Mouse (Mus musculus) CH12.LX (cell line): ENCODE measurements around the gene AC141477.1. TPM values are rescaled to one million over a fixed set of nuclear protein-coding genes. Genes with fewer than 3 reads are reported as not detected.

ENCODE experiments used
- DNase-seq: peaks from one replicate; pipeline ENCODE4 v3.0.0-alpha.2; 2013; ENCODE audit errors: extremely low read depth
- H3K27ac ChIP-seq: 2 replicates; pipeline ENCODE4 v1.5.1; 2012; ENCODE audit warnings: low read depth, mild to moderate bottlenecking, control low read depth, moderate library complexity; ENCODE audit not compliant: insufficient read depth
- H3K27me3 ChIP-seq: replicated peaks from 2 replicates; pipeline ENCODE3; 2012; ENCODE audit warnings: inconsistent platforms
- H3K36me3 ChIP-seq, 2 experiments: replicated peaks in 1 of 2; 2 replicates each; pipeline versions ENCODE3 to v1.6.1; 2012; ENCODE audit warnings: inconsistent platforms in 1 of 2, low read length in 1 of 2, mild to moderate bottlenecking in 1 of 2, mixed read lengths in 1 of 2, moderate library complexity in 1 of 2; ENCODE audit not compliant: control insufficient read depth in 1 of 2, insufficient read depth in 1 of 2
- H3K4me1 ChIP-seq, 2 experiments: 2 replicates each; pipeline ENCODE4 v1.6.1; 2012; ENCODE audit warnings: inconsistent platforms in 1 of 2, moderate library complexity in 1 of 2; ENCODE audit not compliant: insufficient read depth in 2 of 2, control insufficient read depth in 1 of 2
- H3K4me2 ChIP-seq: 2 replicates; pipeline ENCODE4 v1.6.1; 2012; ENCODE audit warnings: low read depth, mild to moderate bottlenecking, control low read depth; ENCODE audit not compliant: poor library complexity, insufficient read depth, severe bottlenecking
- H3K4me3 ChIP-seq, 3 experiments: fragments of 150-350 bp in 1 of 3; sonication (generic) in 1 of 3; replicated peaks in 1 of 3; 2 replicates each; pipeline versions ENCODE3 to v1.5.1; 2011 to 2012; ENCODE audit warnings: low read depth in 2 of 3, low read length in 2 of 3, mild to moderate bottlenecking in 2 of 3, moderate library complexity in 2 of 3, control low read depth in 1 of 3, improper control_type of control experiment in 1 of 3, inconsistent platforms in 1 of 3, mixed read lengths in 1 of 3; ENCODE audit not compliant: poor library complexity in 1 of 3
- H3K79me2 ChIP-seq: replicated peaks from 2 replicates; pipeline ENCODE4 v1.6.1; 2012; ENCODE audit warnings: mild to moderate bottlenecking, moderate library complexity; ENCODE audit not compliant: control insufficient read depth, poor library complexity, insufficient read depth, severe bottlenecking; ENCODE audit errors: extremely low read depth
- H3K9ac ChIP-seq: 2 replicates; pipeline ENCODE4 v1.6.1; 2012; ENCODE audit warnings: low read depth, mild to moderate bottlenecking, control low read depth, moderate library complexity; ENCODE audit not compliant: insufficient read depth
- H3K9me3 ChIP-seq: replicated peaks from 2 replicates; pipeline ENCODE3; 2012; ENCODE audit warnings: low read length, inconsistent platforms, mixed read lengths
- BHLHE40 ChIP-seq: IDR thresholded peaks from 2 replicates; pipeline ENCODE4 v1.6.1; 2011; ENCODE audit warnings: mild to moderate bottlenecking, low read depth, low read length, improper control_type of control experiment
- CHD1 ChIP-seq: IDR thresholded peaks from 2 replicates; pipeline ENCODE4 v1.6.1; 2012; ENCODE audit warnings: low read depth, low read length, improper control_type of control experiment, inconsistent platforms
- CHD2 ChIP-seq: IDR thresholded peaks from 2 replicates; pipeline ENCODE4 v1.6.1; 2011; ENCODE audit warnings: low read length, improper control_type of control experiment
- E2F4 ChIP-seq: IDR thresholded peaks from 2 replicates; pipeline ENCODE4 v1.6.1; 2011; ENCODE audit warnings: low read depth, low read length, improper control_type of control experiment; ENCODE audit not compliant: insufficient replicate concordance
- ELF1 ChIP-seq: IDR thresholded peaks from 2 replicates; pipeline ENCODE4 v1.6.1; 2014; ENCODE audit warnings: low read depth, mild to moderate bottlenecking, inconsistent platforms, low read length, improper control_type of control experiment
- ETS1 ChIP-seq: conservative IDR thresholded peaks from 2 replicates; pipeline ENCODE4 v1.6.1; 2012; ENCODE audit warnings: low read depth, mild to moderate bottlenecking, inconsistent platforms, low read length, improper control_type of control experiment, moderate library complexity
- HCFC1 ChIP-seq: IDR thresholded peaks from 2 replicates; pipeline ENCODE4 v1.6.1; 2012; ENCODE audit warnings: low read depth, mild to moderate bottlenecking, inconsistent platforms, low read length, improper control_type of control experiment
- IRF4 ChIP-seq: IDR thresholded peaks from 2 replicates; pipeline ENCODE4 v1.6.1; 2014; ENCODE audit warnings: low read depth, mild to moderate bottlenecking, inconsistent platforms, low read length, improper control_type of control experiment
- JUN ChIP-seq: IDR thresholded peaks from 2 replicates; pipeline ENCODE4 v1.6.1; 2011; ENCODE audit warnings: low read depth, mild to moderate bottlenecking, low read length, improper control_type of control experiment, moderate library complexity; ENCODE audit not compliant: insufficient read depth
- JUND ChIP-seq: conservative IDR thresholded peaks from 2 replicates; pipeline ENCODE4 v1.6.1; 2011; ENCODE audit warnings: low read depth, low read length, improper control_type of control experiment
- MAFK ChIP-seq: IDR thresholded peaks from 2 replicates; pipeline ENCODE4 v1.6.1; 2011; ENCODE audit warnings: low read length, improper control_type of control experiment; ENCODE audit not compliant: insufficient replicate concordance
- MAX ChIP-seq: IDR thresholded peaks from 2 replicates; pipeline ENCODE4 v1.6.1; 2011; ENCODE audit warnings: low read length, improper control_type of control experiment
- MEF2A ChIP-seq: IDR thresholded peaks from 2 replicates; pipeline ENCODE4 v1.6.1; 2014; ENCODE audit warnings: low read depth, mild to moderate bottlenecking, inconsistent platforms, low read length, improper control_type of control experiment, borderline replicate concordance
- MXI1 ChIP-seq: IDR thresholded peaks from 2 replicates; pipeline ENCODE4 v1.6.1; 2011; ENCODE audit warnings: mild to moderate bottlenecking, low read depth, low read length, improper control_type of control experiment
- MYC ChIP-seq: IDR thresholded peaks from 2 replicates; pipeline ENCODE4 v1.6.1; 2011; ENCODE audit warnings: low read depth, mild to moderate bottlenecking, improper control_type of control experiment, low read length
- NELFE ChIP-seq: IDR thresholded peaks from 2 replicates; pipeline ENCODE4 v1.6.1; 2011; ENCODE audit warnings: low read depth, low read length, improper control_type of control experiment
- POLR2A ChIP-seq: IDR thresholded peaks from 2 replicates; pipeline ENCODE4 v1.6.1; 2011; ENCODE audit warnings: low read depth, mild to moderate bottlenecking, improper control_type of control experiment, low read length
- POLR2AphosphoS2 ChIP-seq: IDR thresholded peaks from 2 replicates; pipeline ENCODE4 v1.6.1; 2011; ENCODE audit warnings: low read depth, low read length, improper control_type of control experiment
- RAD21 ChIP-seq: IDR thresholded peaks from 2 replicates; pipeline ENCODE4 v1.6.1; 2011; ENCODE audit warnings: low read depth, mild to moderate bottlenecking, low read length, improper control_type of control experiment, moderate library complexity
- RCOR1 ChIP-seq: conservative IDR thresholded peaks from 2 replicates; pipeline ENCODE4 v1.6.1; 2012; ENCODE audit warnings: low read depth, mild to moderate bottlenecking, inconsistent platforms, low read length, improper control_type of control experiment
- SIN3A ChIP-seq: IDR thresholded peaks from 2 replicates; pipeline ENCODE4 v1.6.1; 2012; ENCODE audit warnings: low read length, improper control_type of control experiment, inconsistent platforms
- SMC3 ChIP-seq: IDR thresholded peaks from 2 replicates; pipeline ENCODE4 v1.6.1; 2011; ENCODE audit warnings: low read depth, low read length, improper control_type of control experiment
- TBP ChIP-seq: conservative IDR thresholded peaks from 2 replicates; pipeline ENCODE4 v1.6.1; 2011; ENCODE audit warnings: low read depth, low read length, improper control_type of control experiment
- TCF12 ChIP-seq: IDR thresholded peaks from 2 replicates; pipeline ENCODE4 v1.6.1; 2014; ENCODE audit warnings: low read depth, mild to moderate bottlenecking, inconsistent platforms, low read length, improper control_type of control experiment
- UBTF ChIP-seq: IDR thresholded peaks from 2 replicates; pipeline ENCODE4 v1.6.1; 2012; ENCODE audit warnings: low read depth, mild to moderate bottlenecking, inconsistent platforms, low read length, improper control_type of control experiment, moderate library complexity
- USF1 ChIP-seq: IDR thresholded peaks from 2 replicates; pipeline ENCODE4 v1.6.1; 2014; ENCODE audit warnings: low read depth, mild to moderate bottlenecking, inconsistent platforms, low read length, improper control_type of control experiment
- USF2 ChIP-seq: conservative IDR thresholded peaks from 2 replicates; pipeline ENCODE4 v1.6.1; 2011; ENCODE audit warnings: low read depth, low read length, improper control_type of control experiment
- ZC3H11A ChIP-seq: IDR thresholded peaks from 2 replicates; pipeline ENCODE4 v1.6.1; 2012; ENCODE audit warnings: low read depth, mild to moderate bottlenecking, inconsistent platforms, low read length, improper control_type of control experiment
- ZMIZ1 ChIP-seq: IDR thresholded peaks from 2 replicates; pipeline ENCODE4 v1.6.1; 2012; ENCODE audit warnings: low read depth, mild to moderate bottlenecking, inconsistent platforms, low read length, improper control_type of control experiment
- dilution Hi-C: fragments of 300-500 bp; cut with MboI; formaldehyde crosslinking; loops from 2 replicates; pipeline ENCODE4 v1.14.3; 2020; ENCODE audit warnings: low sequenced_read_pairs; ENCODE audit not compliant: extremely low pct_unique_long_range_greater_than_20kb, extremely low pct_ligation_motif_present
- in situ Hi-C: fragments of 300-500 bp; cut with MboI; formaldehyde crosslinking; loops from 3 replicates; pipeline ENCODE4 v1.14.3; 2019; ENCODE audit warnings: low sequenced_read_pairs, low pct_ligation_motif_present, low pct_unique_long_range_greater_than_20kb, mixed read lengths
- polyA plus RNA-seq: library from polyadenylated mRNA; unstranded; fragments of >175 nt; gene quantifications from 2 replicates; pipeline ENCODE4 v1.2.1, GENCODE M21; 2012; ENCODE audit warnings: low read depth; ENCODE audit not compliant: insufficient read length
- total RNA-seq, 2 experiments: library from RNA; depleted of rRNA; stranded (reverse); fragments of 300-350 nt in 1 of 2; fragments of >200 nt in 1 of 2; gene quantifications; 2 replicates each; pipeline ENCODE4 v1.2.3; 2012 to 2014

AC141477.1 gene
- total and polyA plus RNA-seq, 3 experiments, result not detected

DNA sequence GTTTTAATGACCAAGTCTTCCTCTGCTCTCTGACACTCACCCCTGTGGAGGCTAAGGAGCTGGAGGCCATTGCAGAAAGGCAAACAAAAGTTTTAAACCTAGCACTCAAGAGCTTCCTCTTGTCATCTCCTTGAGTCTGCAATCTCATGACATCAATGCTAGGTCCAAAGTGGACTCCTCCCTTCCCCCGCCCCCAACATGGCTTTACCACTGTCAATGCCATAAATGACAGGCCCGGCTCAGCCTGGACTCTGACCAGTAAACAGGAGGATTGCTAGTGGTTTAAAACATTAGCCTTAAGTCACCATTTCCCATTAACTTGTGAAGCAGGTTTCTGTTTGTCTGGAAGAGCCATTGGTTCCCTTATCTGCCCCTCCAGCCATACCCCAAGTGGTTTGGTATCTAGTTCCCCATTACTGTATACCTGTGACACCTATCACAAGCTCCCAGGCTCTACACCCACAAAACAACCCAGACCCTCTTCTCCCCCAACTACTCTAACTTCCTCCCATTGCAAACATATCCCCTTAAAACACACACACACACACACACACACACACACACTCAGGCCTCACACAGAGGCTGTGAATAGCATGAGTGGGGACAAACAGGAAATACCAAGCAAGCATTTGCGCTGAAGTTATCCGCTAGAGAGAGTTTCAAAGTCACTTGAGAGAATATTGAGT is 5.9 kb upstream of the AC141477.1 start:
- dilution Hi-C loops, result no loop called here
- no peak overlapping the region for H3K9ac ChIP-seq

GRCm38 (mm10) chr10:76442178-76443088 is 2.2 kb upstream of the AC141477.1 start, which contains the start of gene Pcnt:
Gene Pcnt (minus strand): TSS chr10:76442786.
- H3K27me3 ChIP-seq, result no peaks in the 10 kb centered on the region
- H3K9ac ChIP-seq, result peak within 1 kb of the TSS; percentile 90
- H3K9me3 ChIP-seq, result no peaks in the 10 kb centered on the region
- peak; percentile 98 for DNase-seq
- dilution Hi-C loops, result no loop called here
- in situ Hi-C loops, result no loop called here
- H3K4me1 ChIP-seq, result peaks cover 10 to 27% of the 10 kb centered on the region in 2 experiments
- H3K4me2 ChIP-seq, result peak within 1 kb of the TSS; percentile 94
- peaks cover 15% of the 10 kb centered on the region for H3K79me2 ChIP-seq
- H3K36me3 ChIP-seq, result peaks cover 15 to 39% of the 10 kb centered on the region in 2 experiments
- peak within 1 kb of the TSS; percentile 91 for H3K27ac ChIP-seq
- H3K4me3 ChIP-seq, result peak within 1 kb of the TSS; percentile 89 to 98 (median 90)
- TF ChIP-seq POLR2AphosphoS2, result peak; percentile 57
- TF ChIP-seq NELFE, result peak; percentile 75
- TF ChIP-seq TBP, result peak; percentile 85
- peak; percentile 78; the same call in 1 of the 2 replicates for TF ChIP-seq MXI1
- TF ChIP-seq MYC, result no peak
- TF ChIP-seq E2F4, result peak; percentile 89; the same call in 1 of the 2 replicates
- TF ChIP-seq UBTF, result no peak
- TF ChIP-seq CHD1, result no peak; the same call in 1 of the 2 replicates
- TF ChIP-seq MAX, result peak; percentile 30; the same call in 1 of the 2 replicates
- TF ChIP-seq HCFC1, result peak; percentile 69
- no peak for TF ChIP-seq RAD21
- TF ChIP-seq SMC3, result no peak
- peak; percentile 68 for TF ChIP-seq POLR2A
- no peak for TF ChIP-seq JUND
- peak; percentile 74 for TF ChIP-seq ELF1
- TF ChIP-seq TCF12, result peak; percentile 58
- no peak for TF ChIP-seq ETS1
- TF ChIP-seq CHD2, result peak; percentile 98
- no peak for TF ChIP-seq USF2
- no peak for TF ChIP-seq USF1
- TF ChIP-seq JUN, result no peak
- no peak for TF ChIP-seq IRF4
- TF ChIP-seq SIN3A, result peak; percentile 90
- TF ChIP-seq MEF2A, result peak; percentile 32; the same call in 1 of the 2 replicates
- TF ChIP-seq RCOR1, result no peak
- TF ChIP-seq ZC3H11A, result no peak
- peak; percentile 21; the same call in 1 of the 2 replicates for TF ChIP-seq BHLHE40
- no peak for TF ChIP-seq MAFK

More for the DNA sequence above, 5.9 kb upstream of the AC141477.1 start:
- H3K36me3 ChIP-seq, result peaks cover 0 to 4% of the 10 kb centered on the region in 2 experiments
- no peak for TF ChIP-seq USF1
- no peak for TF ChIP-seq SIN3A
- no peak for TF ChIP-seq RAD21
- no peak for TF ChIP-seq CHD2
- TF ChIP-seq ZMIZ1, result no peak
- no peak for DNase-seq
- H3K4me1 ChIP-seq, result peaks cover 6 to 22% of the 10 kb centered on the region in 2 experiments
- no peaks in the 10 kb centered on the region for H3K27me3 ChIP-seq
- H3K27ac ChIP-seq, result no peak overlapping the region
- no peak overlapping the region for H3K4me2 ChIP-seq
- no peak overlapping the region for H3K4me3 ChIP-seq
- peaks cover 9% of the 10 kb centered on the region for H3K79me2 ChIP-seq
- in situ Hi-C loops, result no loop called here
- no peaks in the 10 kb centered on the region for H3K9me3 ChIP-seq
